Mouse (Mus musculus) c-Kit-positive CD71-negative TER-119-negative erythroid progenitor cells, embryonic 14.5 days (primary cell): ENCODE data around the gene Tet1.
"Not testable (repeated sequence)": the region's sequence is repeated elsewhere in the genome, so short reads cannot be mapped to it uniquely, and the experiment has no call there.

Experiments used
- DNase-seq: peaks from one replicate; pipeline ENCODE4 v3.0.0-alpha.2; 2013; ENCODE audit warnings: low read depth

Tet1 gene

DNA sequence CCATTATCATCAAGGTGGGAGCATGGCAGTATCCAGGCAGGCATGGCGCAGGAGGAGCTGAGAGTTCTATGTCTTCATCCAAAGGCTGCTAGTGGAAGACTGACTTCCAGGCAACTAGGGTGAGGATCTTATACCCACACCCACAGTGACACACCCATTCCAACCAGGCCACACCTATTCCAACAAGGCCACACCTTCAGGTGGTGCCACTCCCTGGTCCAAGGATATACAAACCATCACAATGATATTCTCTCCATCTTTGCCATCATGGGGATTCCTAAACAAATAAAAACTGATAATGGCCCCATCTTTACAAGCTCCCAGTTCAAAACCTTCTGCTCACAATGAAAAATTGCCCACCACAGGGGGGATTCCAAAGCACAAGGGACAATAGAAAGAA is at the start of gene Tet1:
TSS of gene Tet1 (minus strand) at position 101 of the 400 bp plus-strand sequence.
- DNase-seq: not testable (repeated sequence)

DNA sequence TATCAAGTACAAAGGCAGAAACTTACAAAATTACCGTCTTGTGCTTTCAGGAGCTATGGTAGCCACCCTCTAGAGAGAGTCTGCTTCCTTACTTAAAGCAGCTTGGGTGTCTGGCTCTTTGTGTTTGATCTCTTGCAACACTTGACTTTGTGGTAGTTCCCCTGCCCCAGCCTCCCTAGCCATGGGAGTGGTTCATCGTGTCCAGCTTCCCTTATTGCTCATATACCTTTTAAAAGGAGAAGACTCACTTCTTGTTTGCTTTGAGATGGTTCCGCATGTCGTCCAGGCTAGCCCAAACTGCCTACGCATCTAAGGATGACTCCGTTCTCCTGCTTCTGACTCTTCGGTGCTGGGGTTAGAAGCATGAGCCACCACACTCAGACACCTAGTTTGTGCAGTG is 39.8 kb upstream of the Tet1 start:
- peak; percentile 34 for DNase-seq

- DNase-seq: peak; percentile 77
Observed at GRCm38 (mm10) chr10:62946738-62947471, 38.1 kb upstream of the Tet1 start, which contains the start of gene Dna2. Gene Dna2 (plus strand): TSS chr10:62947026.

- DNase-seq: peak; percentile 24
Observed at GRCm38 (mm10) chr10:62944975-62945580, 36.3 kb upstream of the Tet1 start.

GRCm38 (mm10) chr10:62932381-62932780 is 23.6 kb upstream of the Tet1 start:
- DNase-seq: no peak

GRCm38 (mm10) chr10:62924096-62924635 is 15.4 kb upstream of the Tet1 start:
- no peak for DNase-seq

- DNase-seq: no peak
Observed at GRCm38 (mm10) chr10:62920766-62921156, 12.0 kb upstream of the Tet1 start.

GRCm38 (mm10) chr10:62919925-62920765 is 11.3 kb upstream of the Tet1 start, which contains the start of gene Slc25a16:
Gene Slc25a16 (plus strand): TSS chr10:62920633.
- peak; percentile 87 for DNase-seq

- DNase-seq: no peak
Observed at GRCm38 (mm10) chr10:62918985-62919384, 10.2 kb upstream of the Tet1 start.

DNA sequence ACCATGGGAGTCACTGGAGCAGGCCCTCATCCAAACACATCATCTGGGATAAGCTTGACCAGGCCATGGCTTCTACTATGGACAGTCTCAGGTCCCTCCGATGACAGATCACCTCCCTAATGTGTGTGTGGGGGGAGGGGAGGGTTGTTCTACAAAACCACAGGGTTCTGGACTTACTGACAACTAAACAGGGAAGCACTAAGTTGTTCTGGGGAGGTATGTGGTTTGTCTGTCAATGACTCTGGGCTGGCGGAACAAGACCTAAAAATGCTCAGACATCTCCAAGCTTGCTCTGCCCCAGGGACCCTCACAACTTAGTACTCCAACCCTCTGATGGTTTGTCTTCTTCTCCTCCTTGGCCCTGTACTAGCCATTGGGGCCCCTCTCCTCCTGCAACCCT is 2.3 kb upstream of the Tet1 start:
- no peak for DNase-seq

GRCm38 (mm10) chr10:62906336-62906735 is 2.5 kb downstream of the Tet1 start:
- no peak for DNase-seq

- DNase-seq: no peak
Observed at GRCm38 (mm10) chr10:62902829-62903228, 6.0 kb downstream of the Tet1 start.

DNA sequence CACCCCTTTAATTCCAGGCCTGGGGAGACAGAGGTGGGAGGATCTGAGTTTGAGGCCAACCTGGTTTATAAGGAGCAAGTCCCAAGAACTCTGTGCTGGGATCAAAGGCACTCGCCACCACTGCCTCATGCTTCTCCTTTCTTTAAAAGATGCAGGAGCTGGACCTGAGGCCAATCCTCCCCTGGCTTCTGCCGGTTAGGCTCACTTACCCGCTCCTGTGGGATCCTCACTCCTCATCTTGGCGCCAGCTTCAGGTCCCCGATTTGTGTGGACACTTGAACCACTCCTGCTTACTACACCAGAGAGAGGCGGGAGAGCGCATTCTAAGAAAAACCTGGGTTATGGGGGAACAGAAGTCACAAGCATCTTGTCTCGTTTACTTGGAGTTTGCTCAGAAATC is 7.0 kb downstream of the Tet1 start:
- no peak for DNase-seq

DNA sequence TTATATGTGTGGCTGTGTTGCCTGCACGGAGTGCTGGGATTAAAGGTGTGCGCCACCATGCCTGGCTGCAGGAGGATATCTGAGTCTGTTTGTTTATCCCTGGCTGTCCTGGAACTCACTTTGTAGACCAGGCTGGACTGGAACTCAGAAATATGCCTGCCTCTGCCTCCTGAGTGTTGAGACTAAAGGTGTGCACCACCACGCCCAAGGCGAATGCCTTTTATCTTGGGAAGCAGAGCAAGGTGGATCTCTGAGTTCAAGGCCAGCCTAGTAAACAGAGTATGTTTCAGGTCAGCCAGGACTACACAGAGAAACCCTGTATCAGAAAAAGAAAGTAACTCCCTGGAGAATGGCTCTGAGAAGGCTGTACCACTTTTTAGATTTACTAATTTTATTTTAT is 8.7 kb downstream of the Tet1 start:
- no peak for DNase-seq

- no peak for DNase-seq
Observed at GRCm38 (mm10) chr10:62898061-62898460, 10.7 kb downstream of the Tet1 start.

GRCm38 (mm10) chr10:62897437-62897836 is 11.4 kb downstream of the Tet1 start:
- no peak for DNase-seq

- no peak for DNase-seq
Observed at GRCm38 (mm10) chr10:62896774-62897173, 12.0 kb downstream of the Tet1 start.

DNA sequence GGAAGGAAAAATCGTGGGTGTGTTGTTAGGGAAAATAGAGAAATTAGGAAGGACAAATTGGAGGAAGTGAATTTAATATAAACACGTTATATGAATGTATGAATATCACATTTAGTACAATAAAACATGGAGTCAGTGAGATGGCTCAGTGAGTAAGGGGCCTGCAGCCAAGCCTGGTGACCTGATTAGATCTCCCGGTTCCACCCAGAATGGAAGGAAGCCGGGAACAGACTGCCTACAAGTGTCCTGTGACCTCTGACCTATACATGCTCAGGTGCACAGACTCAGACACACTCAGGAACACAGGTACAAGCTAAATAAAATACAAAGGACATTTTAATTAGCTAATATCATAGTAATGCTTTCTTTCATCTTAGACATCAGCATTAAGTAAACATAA is 12.8 kb downstream of the Tet1 start:
- no peak for DNase-seq

GRCm38 (mm10) chr10:62895386-62895785 is 13.4 kb downstream of the Tet1 start:
- DNase-seq: no peak

- no peak for DNase-seq
Observed at GRCm38 (mm10) chr10:62894447-62894846, 14.3 kb downstream of the Tet1 start.

DNA sequence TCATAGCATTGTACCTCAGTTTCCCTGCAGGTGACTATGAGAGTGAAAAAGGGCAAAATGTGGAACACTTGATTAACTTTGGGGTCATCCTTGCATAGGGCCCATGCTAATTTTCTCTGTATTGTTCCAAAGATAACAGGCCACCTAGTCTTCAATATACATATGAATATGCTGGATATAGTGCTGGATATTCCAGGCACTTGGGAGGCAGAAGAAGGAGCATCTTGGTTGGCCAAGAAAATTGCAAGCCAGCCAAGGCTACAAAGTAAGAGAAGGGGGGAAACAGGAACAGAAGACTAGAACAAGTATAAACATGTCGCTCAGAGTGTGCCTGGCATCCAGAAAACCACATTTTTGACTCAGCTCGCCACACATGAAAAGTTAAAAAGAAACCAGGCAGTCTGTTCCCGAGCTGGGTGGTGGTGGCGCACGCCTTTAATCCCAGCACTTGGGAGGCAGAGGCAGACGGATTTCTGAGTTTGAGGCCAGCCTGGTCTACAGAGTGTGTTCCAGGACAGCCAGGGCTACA is 15.4 kb downstream of the Tet1 start:
- DNase-seq: no peak

GRCm38 (mm10) chr10:62892549-62893232 is 16.1 kb downstream of the Tet1 start:
- no peak for DNase-seq
